Mouse (Mus musculus) monocyte, adult 2 months (primary cell): ENCODE results near the gene Kirrel3.

Experiments used
- DNase-seq, 2 experiments: peaks; one replicate each; pipeline ENCODE4 v3.0.0; 2022; ENCODE audit warnings: low spot score in 2 of 2, low read depth in 1 of 2

Gene Kirrel3

DNA sequence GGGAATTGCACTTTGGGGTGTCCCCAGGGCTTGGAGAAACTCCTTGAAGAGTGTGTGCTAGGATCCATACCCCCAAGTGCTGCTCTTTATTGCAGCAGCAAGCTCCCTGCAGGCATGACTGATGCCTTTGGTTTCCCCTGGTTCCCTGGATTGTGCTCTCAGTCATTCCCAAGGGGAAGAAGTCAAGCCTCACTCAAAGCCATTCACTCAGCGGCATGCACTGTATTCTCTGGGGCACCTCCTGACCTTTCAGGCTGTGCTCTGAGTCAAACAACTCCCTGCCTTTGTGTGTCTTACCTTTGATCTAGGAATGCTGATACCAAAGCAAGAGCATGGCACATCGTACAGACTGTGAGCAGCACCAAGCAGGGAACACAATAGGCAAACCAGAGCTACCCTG is 396.5 kb downstream of the Kirrel3 start:
- DNase-seq: no peak

DNA sequence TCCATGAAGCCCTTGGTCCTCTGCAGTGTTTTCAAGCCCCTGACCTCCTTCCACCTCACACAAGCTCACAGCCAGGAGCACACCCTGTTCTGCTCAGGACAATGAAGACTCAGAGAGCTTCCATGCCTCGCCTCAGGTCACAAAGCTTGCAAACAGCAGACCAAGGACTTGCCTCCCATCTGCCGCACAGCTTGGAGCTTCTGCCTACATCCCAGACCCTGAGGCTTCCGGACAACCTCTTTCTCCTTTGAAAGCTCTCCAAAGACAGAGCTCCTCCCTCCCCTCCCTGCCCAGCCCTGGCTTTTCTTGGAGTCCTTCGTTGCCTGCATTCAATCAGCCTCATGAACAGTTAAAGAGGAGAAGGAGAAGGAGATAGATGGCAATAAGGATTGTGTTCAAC is 397.4 kb downstream of the Kirrel3 start:
- DNase-seq: no peak

DNA sequence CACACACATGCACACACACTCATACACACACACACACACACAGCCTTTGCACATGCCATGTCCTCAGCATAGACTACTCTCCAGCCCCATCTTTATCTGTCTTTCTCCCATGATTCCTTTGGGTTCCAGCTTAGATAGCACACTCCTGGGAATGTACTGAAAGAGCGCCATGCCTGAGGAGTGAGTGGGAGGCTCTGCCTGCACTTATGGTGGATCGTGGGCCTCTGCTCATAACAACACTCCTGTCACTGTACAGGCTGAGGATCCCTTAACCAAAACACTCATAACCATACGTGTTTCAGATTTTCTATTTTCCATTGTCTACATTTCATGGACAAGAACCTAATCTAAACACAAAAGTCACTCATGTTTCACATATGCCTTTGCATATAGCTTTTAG is 398.6 kb downstream of the Kirrel3 start:
- no peak for DNase-seq

DNA sequence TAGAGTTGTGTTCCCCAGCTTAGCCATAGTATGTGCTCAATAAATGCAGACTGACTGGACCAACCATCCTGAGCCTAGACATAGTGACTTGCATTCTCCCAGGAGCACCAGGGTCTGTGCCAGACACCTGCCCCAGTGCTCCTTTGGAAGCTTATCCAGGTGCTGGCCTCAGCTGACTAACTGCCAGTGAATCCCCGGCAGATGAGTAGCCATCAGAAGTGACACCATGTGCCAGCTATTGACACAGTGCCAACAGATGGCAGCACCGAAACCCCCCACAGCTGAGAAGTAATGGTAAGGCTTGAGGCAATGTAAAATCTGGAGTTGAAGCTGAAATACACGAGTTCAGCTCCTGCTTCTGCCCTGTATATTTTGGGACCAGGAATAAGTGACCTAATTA is 399.2 kb downstream of the Kirrel3 start:
- DNase-seq: no peak

DNA sequence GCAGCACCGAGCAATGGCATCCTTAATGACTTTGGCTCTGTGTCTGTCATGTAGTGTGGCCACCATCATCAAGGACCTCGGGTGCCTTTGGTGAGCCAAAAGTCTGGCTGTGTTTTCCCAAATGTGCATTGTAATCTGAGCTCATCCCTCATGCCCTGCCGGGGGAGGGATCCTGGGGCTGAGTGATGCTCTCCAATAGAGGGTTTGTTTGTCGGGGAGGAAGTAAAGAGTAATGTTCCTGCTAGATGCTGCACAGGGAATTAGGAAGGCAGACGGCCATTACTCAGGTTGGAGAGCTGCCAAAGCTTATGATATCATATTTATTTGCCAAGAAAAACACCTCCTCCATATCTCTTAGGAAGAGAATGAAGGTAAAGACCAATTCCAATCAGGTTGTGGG is 401.1 kb downstream of the Kirrel3 start:
- DNase-seq: no peak

DNA sequence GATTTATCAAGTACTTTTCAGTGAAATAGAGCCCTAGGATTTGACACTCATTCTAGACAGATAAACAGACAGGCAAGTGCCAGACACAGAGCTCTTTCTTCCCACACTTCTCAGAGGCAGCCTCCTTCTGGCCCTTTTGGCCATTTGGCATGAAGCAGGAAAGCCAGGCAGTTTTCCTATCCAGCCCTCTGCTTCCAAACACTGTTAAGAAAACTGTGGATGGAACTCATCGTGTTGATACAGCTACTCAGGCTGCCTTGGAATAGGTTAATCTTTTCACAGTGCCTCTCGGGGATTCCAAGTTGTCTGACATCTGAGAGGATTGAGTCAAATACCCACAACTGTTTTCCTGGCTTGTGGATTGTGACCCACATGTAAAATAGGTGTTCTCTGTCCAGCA is 401.5 kb downstream of the Kirrel3 start:
- DNase-seq: no peak

DNA sequence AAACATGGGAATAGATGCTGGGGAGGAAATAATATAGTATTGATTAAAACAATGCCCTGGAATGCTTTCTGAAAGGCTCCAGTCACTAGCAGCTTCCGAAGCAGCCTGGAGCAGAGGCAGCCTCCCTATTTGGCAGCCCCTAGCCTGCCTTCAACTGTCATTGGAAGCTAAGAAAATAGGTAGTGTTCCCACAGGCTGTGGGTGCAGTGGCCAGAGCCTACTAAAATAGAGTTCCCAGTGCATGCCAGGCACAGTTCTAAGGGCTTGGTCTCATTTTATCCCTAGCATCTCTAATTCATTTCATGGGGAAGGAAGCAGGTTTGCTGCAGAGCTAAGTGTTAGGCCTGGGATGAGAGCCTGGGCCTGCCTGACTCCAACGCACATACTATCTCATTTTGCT is 402.6 kb downstream of the Kirrel3 start:
- no peak for DNase-seq

DNA sequence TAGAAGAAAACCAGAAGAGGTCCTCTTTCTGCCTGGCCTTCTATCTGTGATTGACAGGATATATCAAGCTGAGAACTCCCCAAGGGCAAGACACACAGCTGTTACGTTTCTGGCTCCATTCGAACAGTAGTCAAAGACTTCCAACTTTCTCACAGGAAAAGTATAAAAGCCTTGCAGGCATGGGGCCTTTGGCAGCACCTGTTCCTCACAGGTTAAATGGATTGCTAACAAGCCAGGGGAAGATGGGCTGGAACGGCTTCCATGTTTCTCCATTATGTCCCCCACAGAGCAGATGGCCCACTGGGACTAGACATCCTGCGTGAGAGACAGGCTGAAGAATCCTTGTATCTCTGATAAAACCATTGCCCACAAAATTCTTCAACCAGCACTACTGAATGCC is 415.5 kb downstream of the Kirrel3 start:
- no peak for DNase-seq

DNA sequence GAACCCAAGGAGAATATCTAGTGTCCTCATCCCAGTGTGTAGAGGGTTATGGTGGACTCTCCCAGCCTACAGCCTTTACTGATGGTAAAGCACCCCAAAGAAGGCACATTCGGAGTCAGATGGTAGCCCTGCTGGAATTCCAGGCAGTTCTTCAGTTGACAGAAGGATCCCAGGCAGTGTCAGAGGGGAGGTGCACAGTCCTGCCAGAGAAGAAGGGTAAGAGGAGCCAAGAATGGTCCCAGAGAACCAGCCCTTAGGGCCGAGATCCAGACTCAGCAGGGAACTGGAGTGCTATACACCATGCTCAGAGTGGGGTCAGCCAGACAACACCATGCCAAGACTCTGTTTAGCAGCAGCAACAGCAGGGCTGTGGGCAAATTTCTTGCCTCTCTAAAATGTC is 416.2 kb downstream of the Kirrel3 start:
- DNase-seq: no peak

DNA sequence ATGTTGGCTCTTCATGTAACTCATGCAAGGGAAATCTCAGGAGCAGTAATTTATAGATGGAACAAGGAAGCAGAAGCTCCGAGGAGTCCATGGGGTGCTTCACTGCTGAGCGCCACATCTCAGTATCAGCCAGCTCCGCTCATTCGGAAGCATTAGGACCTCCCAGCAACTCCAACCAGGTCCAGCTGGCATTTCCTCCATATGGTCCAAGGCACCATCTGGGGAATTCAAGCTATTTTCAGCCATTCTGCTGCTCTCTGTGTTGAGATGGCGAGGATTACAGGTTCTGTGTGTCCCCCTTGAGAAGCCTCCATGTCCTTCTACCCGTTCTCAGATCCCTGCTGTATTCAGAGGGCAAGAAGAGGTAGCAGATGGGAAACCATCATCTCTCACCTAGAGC is 419.5 kb downstream of the Kirrel3 start:
- no peak for DNase-seq

DNA sequence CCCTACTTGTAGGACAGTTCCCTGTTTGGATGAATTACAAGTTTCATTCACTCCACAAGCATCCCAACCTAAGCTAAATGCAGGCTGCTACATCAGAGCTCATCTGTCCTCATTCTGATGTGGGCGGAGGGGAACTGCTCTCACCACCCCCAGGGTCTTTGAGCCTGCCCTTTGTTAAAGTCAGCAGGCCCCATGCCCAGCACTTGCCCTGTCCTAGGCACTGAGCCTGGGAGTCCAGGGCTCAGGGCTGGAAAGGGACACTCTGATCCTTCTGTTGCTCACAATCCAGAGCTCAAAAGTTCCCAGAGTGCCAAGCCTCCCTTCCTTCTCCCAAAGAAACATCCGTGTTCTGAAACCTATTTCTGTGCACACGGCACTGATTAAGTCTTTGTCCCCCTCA is 422.3 kb downstream of the Kirrel3 start:
- no peak for DNase-seq

DNA sequence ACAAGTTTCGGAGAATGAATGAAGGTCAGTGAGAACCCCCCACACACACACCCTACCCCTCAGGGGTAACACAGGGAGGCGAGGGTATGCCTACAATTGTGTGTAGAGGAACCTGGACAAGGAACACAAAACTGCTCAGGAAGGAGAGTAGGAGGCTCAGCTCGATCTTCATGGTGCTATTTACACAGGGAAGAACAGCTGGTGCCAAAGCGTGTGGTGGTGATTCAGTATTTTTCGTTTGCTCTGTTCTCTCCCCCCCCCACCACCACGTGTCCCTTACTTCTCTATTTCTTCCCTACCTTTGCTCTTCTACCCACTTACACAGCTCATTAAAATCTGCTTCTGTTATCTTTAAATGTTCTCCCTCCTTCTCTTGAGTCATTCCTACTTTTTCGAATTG is 426.1 kb downstream of the Kirrel3 start:
- DNase-seq: no peak

DNA sequence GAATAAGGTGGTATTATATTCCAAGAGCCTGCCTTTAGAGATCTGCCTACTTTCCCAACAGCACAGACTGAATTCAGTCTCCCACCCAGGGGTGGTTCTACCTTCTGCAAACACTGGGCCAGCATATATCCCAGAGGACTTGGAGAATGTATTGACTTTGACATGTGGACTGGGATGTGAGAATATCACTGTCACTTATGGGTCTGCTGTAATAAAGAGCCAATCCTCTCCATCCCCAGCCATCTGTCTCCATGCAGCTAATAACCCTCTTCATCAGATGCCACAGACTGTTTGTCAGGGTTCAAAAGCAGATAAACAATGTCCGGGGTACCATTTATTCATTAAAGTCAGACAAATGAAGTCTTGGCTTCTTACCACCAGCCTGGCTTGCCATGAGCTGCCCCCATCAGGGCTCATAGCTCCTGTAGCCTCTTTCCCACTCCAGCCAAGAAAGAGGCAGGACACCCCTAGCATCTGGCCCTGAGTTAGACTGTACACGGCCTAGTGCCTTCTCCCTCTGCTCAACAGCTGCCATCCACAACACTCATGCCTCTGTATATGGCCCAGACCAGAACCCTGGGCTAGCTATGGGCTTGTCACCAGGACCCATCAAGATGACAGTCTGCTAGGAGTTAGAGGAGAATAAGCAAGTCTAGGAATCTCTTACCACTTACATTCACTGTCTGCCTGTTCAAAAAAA is 426.7 kb downstream of the Kirrel3 start:
- DNase-seq: no peak

DNA sequence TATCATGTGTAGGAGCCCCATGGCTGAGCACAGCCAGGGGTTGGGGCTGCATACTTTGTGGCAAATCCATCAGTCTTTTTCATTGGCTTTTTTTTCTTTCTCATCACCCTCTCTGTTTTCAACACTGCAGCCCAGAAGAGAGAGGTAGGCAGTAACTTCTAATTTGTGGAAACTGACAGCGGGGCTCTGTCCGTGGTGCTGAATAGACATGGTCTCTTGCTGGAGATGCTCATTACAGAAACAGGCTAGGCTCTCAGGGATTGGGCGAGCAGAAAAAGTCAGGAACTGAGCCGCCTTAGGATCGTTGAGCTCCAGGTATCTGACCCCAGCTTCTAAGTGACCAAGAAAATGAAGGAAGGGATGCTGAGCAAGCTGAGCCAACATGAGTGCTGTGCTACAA is 427.3 kb downstream of the Kirrel3 start:
- DNase-seq: no peak

DNA sequence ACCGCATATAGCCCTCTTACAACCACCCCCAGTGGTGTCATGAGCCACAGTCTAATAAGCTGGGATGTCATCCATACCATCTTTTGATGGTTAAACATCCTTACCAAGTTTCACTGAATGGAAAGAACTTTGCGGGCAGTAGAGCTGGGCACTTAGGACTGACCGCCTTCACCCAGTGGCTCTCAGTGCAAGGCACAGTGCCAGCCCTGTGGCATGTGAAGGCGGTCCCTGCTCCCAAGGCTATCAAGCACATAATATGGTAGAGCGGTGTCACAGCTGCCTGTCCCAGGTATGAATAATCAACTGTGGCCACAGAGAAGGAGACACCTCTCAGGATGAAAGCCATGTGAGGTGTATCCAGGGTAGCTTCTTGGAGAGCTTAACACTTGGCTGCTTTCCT is 433.3 kb downstream of the Kirrel3 start:
- DNase-seq: no peak

DNA sequence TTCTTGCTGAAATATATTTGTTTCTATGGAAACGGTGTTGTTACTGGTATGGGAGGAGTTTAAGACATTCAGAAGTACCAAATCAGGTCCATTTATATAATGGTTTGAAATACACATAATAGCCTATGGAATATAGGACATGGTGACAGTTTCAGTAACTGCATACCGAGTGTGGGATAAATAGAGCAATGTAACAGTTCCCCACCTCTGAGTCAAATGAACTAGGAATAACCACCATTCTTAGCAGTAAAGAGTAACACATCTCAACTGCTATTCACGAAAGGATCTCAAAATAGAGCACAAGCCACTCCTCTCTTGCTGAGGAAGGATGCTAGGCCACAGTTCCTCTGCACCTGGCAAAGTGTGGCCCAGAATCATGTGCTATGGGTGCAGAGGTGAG is 434.4 kb downstream of the Kirrel3 start:
- no peak for DNase-seq

DNA sequence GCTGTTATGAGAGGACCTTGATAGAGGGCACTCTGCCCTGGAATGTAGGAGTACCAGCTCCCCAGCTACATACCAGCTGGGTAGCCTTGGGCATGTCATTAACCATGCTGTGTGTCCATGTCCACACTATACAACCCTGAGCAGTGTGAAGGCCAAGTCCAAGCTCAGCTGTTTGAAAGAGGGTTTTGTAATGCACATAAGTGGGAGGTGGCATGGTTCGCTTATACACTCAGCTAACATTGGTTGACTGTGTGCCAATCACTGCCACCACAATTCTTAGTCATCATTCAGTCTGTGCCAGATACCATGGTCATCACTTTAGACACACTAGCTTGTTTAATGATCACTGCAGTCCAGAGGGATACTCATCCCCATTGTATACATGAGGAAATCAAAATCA is 436.2 kb downstream of the Kirrel3 start:
- DNase-seq: no peak

DNA sequence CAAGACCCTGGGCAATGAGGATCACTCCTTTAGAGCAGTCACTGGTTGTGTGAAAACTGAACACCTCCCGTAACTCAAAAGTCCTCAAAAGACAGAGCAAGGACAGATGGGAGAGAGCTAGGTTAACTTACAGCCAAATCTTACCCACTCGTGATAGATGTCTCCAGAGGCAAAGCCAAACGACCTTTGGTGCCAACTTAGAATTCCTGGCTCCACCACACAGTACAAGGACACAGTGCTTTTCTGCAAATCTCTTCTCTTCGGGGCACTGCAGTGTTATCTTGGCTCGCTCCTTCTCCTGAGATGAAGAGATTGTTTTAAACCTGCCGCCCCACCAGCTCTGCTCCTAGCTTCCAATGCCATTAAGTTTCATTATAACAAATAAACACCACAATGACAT is 437.0 kb downstream of the Kirrel3 start:
- no peak for DNase-seq

DNA sequence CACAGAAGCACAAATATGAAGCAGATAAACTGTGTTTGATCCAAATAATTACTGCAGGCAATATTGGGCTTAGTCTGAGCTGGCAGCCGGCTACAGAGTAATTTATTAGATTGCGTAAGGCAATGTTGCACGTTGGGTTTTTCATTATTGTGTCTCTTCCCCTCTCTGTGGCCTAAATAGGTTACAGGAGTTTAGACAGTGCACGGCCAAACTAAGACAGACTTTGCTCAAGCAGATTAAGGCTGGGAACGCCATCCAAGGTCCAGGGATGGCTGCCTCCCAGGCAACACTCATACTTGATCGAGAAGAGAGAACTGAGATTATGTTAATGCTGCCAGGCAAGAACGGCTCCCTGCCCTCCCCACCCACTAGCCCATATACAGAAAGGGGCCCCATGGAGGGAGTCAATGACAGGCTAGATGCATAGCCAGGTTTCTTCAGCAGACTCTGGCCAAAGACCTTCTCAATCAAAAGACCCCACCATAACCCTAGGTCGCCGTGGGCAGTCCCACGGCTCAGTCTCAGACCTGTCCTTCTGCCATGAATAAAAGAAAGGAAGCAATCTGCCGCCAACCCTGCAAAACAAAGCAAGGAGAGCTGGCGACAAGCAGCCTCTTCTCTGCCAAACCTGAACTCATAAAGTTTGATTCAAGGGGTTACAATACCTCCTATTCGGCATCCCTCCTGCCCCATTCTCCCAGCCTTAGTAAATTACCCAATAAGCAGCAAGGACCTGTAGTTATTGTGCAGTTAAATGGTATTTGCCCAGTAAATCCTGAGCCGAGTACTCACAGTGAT is 437.6 kb downstream of the Kirrel3 start:
- DNase-seq: no peak

DNA sequence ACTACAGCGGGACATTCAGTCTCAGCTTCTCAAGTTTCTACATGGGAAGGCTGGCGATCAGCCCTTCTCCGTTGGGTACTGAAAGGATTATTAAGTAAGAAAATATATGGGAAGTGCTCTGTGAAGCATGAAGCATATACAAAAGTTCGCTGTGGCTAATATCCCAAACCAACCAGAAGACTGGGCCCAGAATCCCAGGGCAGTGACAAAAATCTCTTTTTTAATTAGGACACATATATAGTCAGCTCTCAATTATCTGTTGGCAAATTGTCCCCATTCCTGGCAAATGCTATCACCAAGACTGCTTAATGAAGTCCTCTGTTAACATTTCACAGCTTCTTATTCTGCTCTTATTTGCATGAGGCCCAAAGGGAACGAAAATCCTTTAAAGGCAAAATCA is 439.9 kb downstream of the Kirrel3 start:
- no peak for DNase-seq

DNA sequence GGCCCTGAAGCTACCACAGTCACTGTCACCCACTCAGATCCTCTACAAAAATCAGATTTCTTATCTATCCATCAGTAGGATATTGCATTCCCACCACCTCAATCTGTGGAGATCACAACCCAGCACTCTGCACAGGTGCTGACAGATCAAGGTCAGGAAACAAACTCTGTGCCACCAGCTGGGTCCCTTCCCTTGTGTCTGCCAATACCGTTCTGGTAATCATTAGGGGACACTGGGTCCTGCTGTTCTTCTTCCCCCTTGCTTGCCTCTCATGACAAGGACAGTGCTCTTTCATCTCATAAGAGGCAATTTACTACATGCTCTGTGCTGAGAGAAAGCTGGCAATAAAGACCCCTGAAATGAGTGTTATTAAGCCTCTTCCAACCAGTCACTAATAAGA is 444.7 kb downstream of the Kirrel3 start:
- DNase-seq: no peak

DNA sequence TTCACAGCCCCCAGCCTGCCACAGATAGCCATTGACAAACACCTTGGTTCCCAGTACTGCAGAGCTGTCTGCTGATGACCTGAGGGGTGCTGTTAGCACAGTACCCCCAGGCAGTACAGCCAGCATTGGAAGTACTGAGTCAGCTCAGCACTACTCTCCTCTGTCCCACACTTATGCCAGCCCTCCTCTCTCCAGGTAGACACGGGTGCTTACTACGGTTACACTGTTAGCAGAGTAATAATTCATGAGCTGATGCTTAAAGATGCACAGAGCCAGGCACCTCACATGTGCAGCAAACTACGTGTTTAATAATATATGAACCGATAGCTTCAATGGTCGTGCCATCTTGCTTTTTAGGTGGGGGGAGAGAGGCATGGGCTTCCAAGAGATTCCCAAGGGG is 452.4 kb downstream of the Kirrel3 start:
- DNase-seq: no peak

DNA sequence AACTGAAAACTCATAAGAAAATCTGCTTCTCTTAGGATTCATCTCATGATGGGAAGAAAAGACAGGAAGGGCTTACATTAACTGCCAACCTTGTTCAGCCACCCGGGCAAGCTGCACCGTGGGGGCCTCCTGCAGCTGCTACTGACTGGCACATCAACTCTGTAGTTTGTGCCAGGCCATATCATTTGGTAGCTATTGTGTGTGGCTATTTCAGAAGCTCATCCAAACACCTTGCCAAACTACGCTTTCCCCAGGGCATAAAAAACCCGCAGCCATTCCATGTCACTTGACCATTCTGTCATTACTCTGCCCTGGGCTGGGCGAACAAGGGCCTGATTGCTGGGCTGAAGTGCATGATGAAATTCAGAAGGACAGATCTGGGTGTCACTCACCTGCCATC is 453.9 kb downstream of the Kirrel3 start:
- DNase-seq: no peak
